Mouse (Mus musculus): ENCODE data around the gene Ric1. TPM values are rescaled to one million over a fixed set of nuclear protein-coding genes. Genes with fewer than 3 reads are reported as not detected.

The Ric1 gene
- polyA plus RNA-seq, 1 experiment, result 5.2 TPM

DNA sequence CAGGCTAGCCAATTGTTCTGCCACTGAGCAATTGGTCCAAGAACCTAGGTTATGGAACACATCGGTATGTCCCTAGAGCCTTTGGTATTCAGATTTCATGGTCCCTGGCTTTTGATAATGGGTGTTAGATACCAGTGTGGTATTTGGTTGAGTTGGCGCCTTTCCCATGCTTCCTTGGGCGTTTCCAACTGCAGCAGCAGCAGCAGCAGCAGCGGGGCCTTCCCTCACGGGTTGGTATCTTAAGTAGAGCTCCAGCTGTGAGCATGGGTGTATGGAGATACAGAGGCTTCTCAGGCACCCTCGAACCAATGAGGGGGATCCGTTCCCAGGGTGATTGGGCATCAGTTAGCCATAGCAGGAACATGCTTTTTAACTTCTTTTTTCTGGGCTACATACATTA is 13.9 kb upstream of the Ric1 start:
- TF ChIP-seq POLR2A (IDR thresholded peaks at IDR 0.05; ENCODE audit: control insufficient read depth, low read depth, low read length), result no peak
- no peak for TF ChIP-seq CTCF (IDR thresholded peaks at IDR 0.05; ENCODE audit: control insufficient read depth, insufficient read depth, insufficient replicate concordance, low read depth, low read length)
- H3K4me3 ChIP-seq (ENCODE audit: control insufficient read depth, low read depth, low read length), result no peak overlapping the region
- H3K27me3 ChIP-seq (ENCODE audit: control insufficient read depth, insufficient read depth, low read length), result no peaks in the 10 kb centered on the region
- H3K36me3 ChIP-seq (ENCODE audit: control insufficient read depth, insufficient read depth, low read length), result no peaks in the 10 kb centered on the region
- peaks cover 8% of the 10 kb centered on the region; the same call in 1 of the 2 replicates for H3K4me1 ChIP-seq (ENCODE audit: control insufficient read depth, insufficient read depth, low read length)
- H3K27ac ChIP-seq (ENCODE audit: control insufficient read depth, insufficient read depth, low read depth, low read length), result no peak overlapping the region

DNA sequence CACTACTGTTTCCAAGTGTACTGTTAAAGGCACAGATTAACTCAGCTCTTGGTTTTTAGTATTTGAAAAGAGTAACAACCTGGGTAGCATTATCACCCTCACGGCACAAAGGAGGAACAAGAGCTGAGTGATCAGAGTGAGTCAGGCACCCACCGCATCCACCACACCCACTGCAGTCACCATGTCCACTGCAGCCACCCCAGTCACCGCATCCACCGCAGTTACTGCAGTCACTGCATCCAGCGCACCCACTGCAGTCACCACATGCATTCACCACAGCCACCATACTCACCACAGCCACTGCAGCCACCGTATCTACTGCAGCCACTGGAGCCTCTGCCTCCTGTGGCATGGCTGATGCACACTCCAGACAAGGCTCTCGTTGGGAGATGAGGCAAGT is 12.2 kb upstream of the Ric1 start:
- Histone ChIP-seq H3K27ac (ENCODE audit: control insufficient read depth, insufficient read depth, low read depth, low read length) (no peak overlapping the region), H3K36me3 (ENCODE audit: control insufficient read depth, insufficient read depth, low read length) (no peaks in the 10 kb centered on the region), H3K27me3 (ENCODE audit: control insufficient read depth, insufficient read depth, low read length) (no peaks in the 10 kb centered on the region), H3K4me3 (ENCODE audit: control insufficient read depth, low read depth, low read length) (no peak overlapping the region), H3K4me1 (ENCODE audit: control insufficient read depth, insufficient read depth, low read length) (peaks cover 8% of the 10 kb centered on the region; the same call in 1 of the 2 replicates)
- TF ChIP-seq CTCF (IDR thresholded peaks at IDR 0.05; ENCODE audit: control insufficient read depth, insufficient read depth, insufficient replicate concordance, low read depth, low read length) (no peak), POLR2A (IDR thresholded peaks at IDR 0.05; ENCODE audit: control insufficient read depth, low read depth, low read length) (no peak)

DNA sequence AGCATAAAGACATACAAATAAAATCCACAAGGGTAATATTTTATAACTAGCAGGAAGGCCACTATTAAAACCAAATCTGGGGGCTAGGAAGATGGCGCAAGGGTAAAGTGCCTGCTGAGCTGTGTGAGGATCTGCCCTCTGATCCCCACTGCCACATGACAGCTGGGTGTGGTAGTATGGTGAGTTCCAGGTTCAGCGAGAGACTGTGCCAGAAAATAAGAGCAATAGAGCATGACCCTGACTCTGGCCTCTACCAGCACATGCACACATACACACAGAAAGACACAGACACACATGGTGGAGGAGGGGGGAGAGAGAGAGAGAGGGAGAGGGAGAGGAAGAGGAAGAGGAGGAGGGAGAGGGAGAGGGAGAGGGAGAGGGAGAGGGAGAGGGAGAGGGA is 10.3 kb upstream of the Ric1 start:
- no peak for TF ChIP-seq CTCF (IDR thresholded peaks at IDR 0.05; ENCODE audit: control insufficient read depth, insufficient read depth, insufficient replicate concordance, low read depth, low read length)
- TF ChIP-seq POLR2A (IDR thresholded peaks at IDR 0.05; ENCODE audit: control insufficient read depth, low read depth, low read length), result no peak
- H3K36me3 ChIP-seq (ENCODE audit: control insufficient read depth, insufficient read depth, low read length), result no peaks in the 10 kb centered on the region; the same call in 1 of the 2 replicates
- H3K4me3 ChIP-seq (ENCODE audit: control insufficient read depth, low read depth, low read length), result no peak overlapping the region
- no peaks in the 10 kb centered on the region for H3K27me3 ChIP-seq (ENCODE audit: control insufficient read depth, insufficient read depth, low read length)
- H3K4me1 ChIP-seq (ENCODE audit: control insufficient read depth, insufficient read depth, low read length), result peaks cover 3% of the 10 kb centered on the region; the same call in 1 of the 2 replicates
- no peak overlapping the region for H3K27ac ChIP-seq (ENCODE audit: control insufficient read depth, insufficient read depth, low read depth, low read length)

DNA sequence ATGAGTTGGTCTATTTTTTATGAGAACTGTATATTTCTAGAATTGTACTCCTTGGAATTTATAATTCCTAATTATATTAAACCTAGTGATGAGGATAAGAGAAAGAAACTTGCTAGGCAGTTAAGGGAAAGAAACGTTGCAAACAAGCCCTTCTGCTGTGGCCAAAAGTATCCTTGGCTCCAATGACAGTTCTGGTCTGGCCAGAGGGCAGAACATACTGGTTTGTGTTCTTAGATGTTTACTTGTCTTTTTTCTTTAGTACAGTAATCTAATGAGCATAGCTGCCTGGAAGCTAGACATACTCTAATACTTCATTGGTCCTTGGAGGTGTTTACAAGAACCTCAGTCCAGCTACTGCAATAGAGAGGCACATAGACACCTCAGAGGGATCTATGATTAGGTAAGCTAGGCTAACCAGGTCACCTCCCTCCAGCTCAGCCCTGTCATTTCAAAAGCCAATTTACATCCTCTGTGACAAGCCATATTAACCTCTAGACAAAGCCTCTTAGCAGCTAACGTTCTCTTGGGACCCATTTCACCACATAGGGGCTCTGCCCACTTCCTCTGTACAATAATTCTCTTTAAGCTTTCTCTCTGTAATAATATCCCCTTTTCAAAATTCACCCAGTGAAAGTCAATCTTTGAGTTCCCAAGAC is 8.8 kb upstream of the Ric1 start:
- no peak overlapping the region for H3K4me3 ChIP-seq (ENCODE audit: control insufficient read depth, low read depth, low read length)
- no peak overlapping the region for H3K27ac ChIP-seq (ENCODE audit: control insufficient read depth, insufficient read depth, low read depth, low read length)
- no peaks in the 10 kb centered on the region for H3K27me3 ChIP-seq (ENCODE audit: control insufficient read depth, insufficient read depth, low read length)
- TF ChIP-seq POLR2A (IDR thresholded peaks at IDR 0.05; ENCODE audit: control insufficient read depth, low read depth, low read length), result no peak
- TF ChIP-seq CTCF (IDR thresholded peaks at IDR 0.05; ENCODE audit: control insufficient read depth, insufficient read depth, insufficient replicate concordance, low read depth, low read length), result no peak
- no peaks in the 10 kb centered on the region; the same call in 1 of the 2 replicates for H3K36me3 ChIP-seq (ENCODE audit: control insufficient read depth, insufficient read depth, low read length)
- H3K4me1 ChIP-seq (ENCODE audit: control insufficient read depth, insufficient read depth, low read length), result peaks cover 3% of the 10 kb centered on the region; the same call in 1 of the 2 replicates

DNA sequence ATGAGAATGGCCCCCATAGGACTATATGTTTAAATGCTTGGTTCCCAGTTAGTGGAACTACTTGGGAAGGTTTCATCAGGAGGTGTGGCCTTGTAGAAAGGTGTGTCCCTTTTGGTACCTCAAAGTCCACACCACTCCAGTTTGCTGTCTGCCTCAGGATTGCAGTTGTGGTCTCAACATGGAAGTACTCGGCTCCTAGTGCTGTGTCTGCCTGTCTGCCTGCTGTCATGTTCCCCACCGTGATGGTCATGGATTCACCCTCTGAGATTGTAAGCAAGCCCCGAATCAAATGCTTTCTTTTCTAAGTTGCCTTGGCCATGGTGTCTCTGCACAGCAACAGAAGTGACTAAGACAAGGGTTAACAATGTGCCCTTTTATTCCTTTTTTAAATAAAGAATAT is 8.0 kb upstream of the Ric1 start:
- H3K27ac ChIP-seq (ENCODE audit: control insufficient read depth, insufficient read depth, low read depth, low read length), result no peak overlapping the region
- no peak overlapping the region for H3K4me3 ChIP-seq (ENCODE audit: control insufficient read depth, low read depth, low read length)
- peaks cover 3% of the 10 kb centered on the region; the same call in 1 of the 2 replicates for H3K4me1 ChIP-seq (ENCODE audit: control insufficient read depth, insufficient read depth, low read length)
- H3K36me3 ChIP-seq (ENCODE audit: control insufficient read depth, insufficient read depth, low read length), result no peaks in the 10 kb centered on the region; the same call in 1 of the 2 replicates
- H3K27me3 ChIP-seq (ENCODE audit: control insufficient read depth, insufficient read depth, low read length), result no peaks in the 10 kb centered on the region
- no peak for TF ChIP-seq CTCF (IDR thresholded peaks at IDR 0.05; ENCODE audit: control insufficient read depth, insufficient read depth, insufficient replicate concordance, low read depth, low read length)
- TF ChIP-seq POLR2A (IDR thresholded peaks at IDR 0.05; ENCODE audit: control insufficient read depth, low read depth, low read length), result no peak

DNA sequence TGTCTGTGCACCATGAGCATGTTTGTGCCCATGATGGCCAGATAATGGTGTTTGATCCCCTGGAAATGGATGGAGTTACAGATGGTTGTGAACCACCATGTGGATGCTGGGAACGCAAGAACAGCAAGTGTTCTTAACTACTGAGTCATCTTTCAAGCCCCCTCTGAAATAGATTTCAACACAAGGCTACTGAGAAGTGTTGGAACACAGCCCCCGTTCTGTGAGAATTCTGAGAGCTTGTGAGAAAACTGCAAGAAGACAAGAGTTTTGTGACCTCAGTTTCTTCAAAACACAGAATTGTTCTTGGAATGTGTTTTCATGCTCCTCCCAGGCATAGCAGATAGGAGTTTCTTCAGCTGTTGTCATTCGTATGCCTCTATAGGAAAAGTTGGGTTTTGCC is 6.7 kb upstream of the Ric1 start:
- no peak for TF ChIP-seq POLR2A (IDR thresholded peaks at IDR 0.05; ENCODE audit: control insufficient read depth, low read depth, low read length)
- TF ChIP-seq CTCF (IDR thresholded peaks at IDR 0.05; ENCODE audit: control insufficient read depth, insufficient read depth, insufficient replicate concordance, low read depth, low read length), result no peak
- Histone ChIP-seq H3K4me3 (ENCODE audit: control insufficient read depth, low read depth, low read length) (no peak overlapping the region), H3K36me3 (ENCODE audit: control insufficient read depth, insufficient read depth, low read length) (no peaks in the 10 kb centered on the region; the same call in 1 of the 2 replicates), H3K27me3 (ENCODE audit: control insufficient read depth, insufficient read depth, low read length) (no peaks in the 10 kb centered on the region), H3K4me1 (ENCODE audit: control insufficient read depth, insufficient read depth, low read length) (peaks cover 3% of the 10 kb centered on the region; the same call in 1 of the 2 replicates), H3K27ac (ENCODE audit: control insufficient read depth, insufficient read depth, low read depth, low read length) (no peak overlapping the region)

DNA sequence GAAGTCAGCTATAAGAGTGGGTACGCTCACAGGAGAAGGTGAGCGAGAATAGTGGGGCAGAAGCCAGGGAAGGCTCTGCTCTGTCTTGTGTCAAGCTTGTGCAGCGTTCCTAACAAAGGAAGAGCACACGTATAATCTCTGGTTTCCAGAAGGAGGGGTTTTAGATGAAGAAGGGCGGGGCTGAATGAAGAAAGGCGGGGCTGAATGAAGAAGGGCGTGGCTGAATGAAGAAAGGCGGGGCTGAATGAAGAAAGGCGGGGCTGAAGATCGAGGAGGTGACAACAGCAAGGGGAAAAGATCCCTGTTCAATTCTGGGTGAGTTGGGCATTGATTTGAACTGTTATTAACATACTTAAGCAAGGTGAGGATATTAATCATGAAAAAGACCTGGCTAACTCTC is 6.1 kb upstream of the Ric1 start:
- no peaks in the 10 kb centered on the region; the same call in 1 of the 2 replicates for H3K36me3 ChIP-seq (ENCODE audit: control insufficient read depth, insufficient read depth, low read length)
- peaks cover 3% of the 10 kb centered on the region; the same call in 1 of the 2 replicates for H3K4me1 ChIP-seq (ENCODE audit: control insufficient read depth, insufficient read depth, low read length)
- no peak overlapping the region for H3K4me3 ChIP-seq (ENCODE audit: control insufficient read depth, low read depth, low read length)
- TF ChIP-seq CTCF (IDR thresholded peaks at IDR 0.05; ENCODE audit: control insufficient read depth, insufficient read depth, insufficient replicate concordance, low read depth, low read length) (no peak), POLR2A (IDR thresholded peaks at IDR 0.05; ENCODE audit: control insufficient read depth, low read depth, low read length) (no peak)
- no peaks in the 10 kb centered on the region for H3K27me3 ChIP-seq (ENCODE audit: control insufficient read depth, insufficient read depth, low read length)
- H3K27ac ChIP-seq (ENCODE audit: control insufficient read depth, insufficient read depth, low read depth, low read length), result no peak overlapping the region

Measured in testis, adult 2 months (tissue).